Mouse (Mus musculus): ENCODE data around the gene Vamp8. TPM values are rescaled to one million over a fixed set of nuclear protein-coding genes. Genes with fewer than 3 reads are reported as not detected.

Gene Vamp8
- polyA plus RNA-seq, 1 experiment = 21.6 TPM

DNA sequence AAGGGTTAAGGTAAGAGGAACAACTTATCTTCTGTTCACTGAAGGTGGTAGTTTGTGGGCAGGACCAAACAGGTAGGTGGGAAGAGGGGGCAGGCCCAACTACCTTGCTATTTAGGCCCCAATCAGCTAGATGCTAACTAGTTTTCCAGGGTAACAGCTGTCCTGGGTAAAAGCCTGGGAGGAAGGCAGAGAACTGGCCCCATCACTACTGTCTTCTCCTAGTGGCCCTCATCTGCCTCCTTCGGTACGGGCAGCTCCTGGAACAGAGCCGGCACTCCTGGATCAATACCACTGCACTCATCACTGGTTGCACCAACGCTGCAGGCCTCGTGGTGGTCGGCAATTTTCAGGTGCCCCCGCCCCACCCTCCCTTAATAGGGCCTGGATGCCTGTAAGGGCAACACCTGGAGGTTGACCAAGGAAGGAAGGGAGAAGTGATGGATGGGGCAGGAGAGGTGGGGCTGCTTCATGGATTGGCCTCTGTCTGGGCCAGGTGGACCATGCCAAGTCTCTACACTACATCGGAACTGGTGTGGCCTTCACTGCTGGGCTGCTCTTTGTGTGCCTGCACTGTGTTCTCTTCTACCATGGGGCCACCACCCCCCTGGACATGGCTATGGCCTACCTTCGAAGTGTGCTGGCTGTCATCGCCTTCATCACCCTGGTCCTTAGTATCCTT, 32.3 kb downstream of the Vamp8 start:
- TF ChIP-seq CTCF (IDR thresholded peaks at IDR 0.05; ENCODE audit: borderline replicate concordance, extremely low read depth, insufficient read depth, insufficient read length) (no peak), POLR2A (IDR thresholded peaks at IDR 0.05; ENCODE audit: borderline replicate concordance, extremely low read depth, insufficient read depth, insufficient read length, poor library complexity, severe bottlenecking) (no peak)
- no peak for DNase-seq (ENCODE audit: low read depth)

GRCm38 (mm10) chr6:72357164-72358079, 33.1 kb downstream of the Vamp8 start:
- DNase-seq (ENCODE audit: low read depth) = peak; percentile 35
- TF ChIP-seq POLR2A (IDR thresholded peaks at IDR 0.05; ENCODE audit: borderline replicate concordance, extremely low read depth, insufficient read depth, insufficient read length, poor library complexity, severe bottlenecking) (no peak), CTCF (IDR thresholded peaks at IDR 0.05; ENCODE audit: borderline replicate concordance, extremely low read depth, insufficient read depth, insufficient read length) (no peak)

DNA sequence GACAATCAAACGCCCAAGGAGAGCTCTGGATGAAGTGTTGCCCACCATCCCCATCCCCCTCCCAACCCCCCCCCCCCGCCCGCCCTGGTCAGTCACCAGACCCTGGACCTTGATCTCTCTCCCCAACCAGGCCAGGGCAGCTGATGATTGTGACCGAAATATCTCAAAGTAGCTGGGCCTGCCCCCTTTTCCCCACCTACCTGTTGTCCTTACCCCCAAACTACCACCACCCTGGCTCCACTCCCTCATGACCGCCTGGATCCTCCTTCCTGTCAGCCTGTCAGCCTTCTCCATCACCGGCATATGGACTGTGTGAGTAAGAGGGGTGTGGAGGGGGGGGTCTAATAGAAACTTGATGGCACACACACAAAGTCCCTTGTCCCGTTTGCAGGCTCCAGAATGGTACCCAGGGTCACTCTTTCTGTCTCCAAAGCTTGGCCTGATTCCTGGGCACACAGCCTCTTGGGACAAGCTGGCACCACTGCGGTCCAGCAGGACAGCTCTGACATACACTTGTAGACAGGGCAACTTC, 34.4 kb downstream of the Vamp8 start:
- no peak for TF ChIP-seq CTCF (IDR thresholded peaks at IDR 0.05; ENCODE audit: borderline replicate concordance, extremely low read depth, insufficient read depth, insufficient read length)
- no peak for TF ChIP-seq POLR2A (IDR thresholded peaks at IDR 0.05; ENCODE audit: borderline replicate concordance, extremely low read depth, insufficient read depth, insufficient read length, poor library complexity, severe bottlenecking)
- no peak for DNase-seq (ENCODE audit: low read depth)

- TF ChIP-seq POLR2A (IDR thresholded peaks at IDR 0.05; ENCODE audit: borderline replicate concordance, extremely low read depth, insufficient read depth, insufficient read length, poor library complexity, severe bottlenecking) (no peak), CTCF (IDR thresholded peaks at IDR 0.05; ENCODE audit: borderline replicate concordance, extremely low read depth, insufficient read depth, insufficient read length) (peak; percentile 38; the same call in 1 of the 2 replicates)
- peak; percentile 78 for DNase-seq (ENCODE audit: low read depth)
Observed at GRCm38 (mm10) chr6:72355066-72355911, 35.2 kb downstream of the Vamp8 start, which contains the start of gene Tmem150a. Gene Tmem150a, plus strand, starts transcription at chr6:72355447.

DNA sequence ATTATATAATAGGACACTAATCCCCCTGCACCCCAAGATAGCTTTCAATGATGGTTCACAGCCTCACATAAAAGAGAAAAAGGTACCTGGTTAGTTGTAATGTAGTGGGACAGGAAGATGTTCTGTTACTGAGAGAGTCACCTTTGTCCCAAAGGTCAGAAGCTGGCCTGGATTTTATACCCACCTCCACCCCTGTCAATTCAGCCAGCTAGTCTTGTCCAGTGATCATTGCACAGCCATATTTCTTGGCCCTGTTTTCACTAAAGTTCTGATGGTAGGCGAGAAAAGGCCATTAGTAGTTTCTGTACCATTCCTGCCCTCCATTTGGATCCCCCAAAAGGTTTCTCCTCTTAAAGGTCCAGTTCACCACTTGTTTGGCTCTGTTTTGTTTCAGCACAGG, 36.5 kb downstream of the Vamp8 start:
- DNase-seq (ENCODE audit: low read depth) = no peak
- TF ChIP-seq CTCF (IDR thresholded peaks at IDR 0.05; ENCODE audit: borderline replicate concordance, extremely low read depth, insufficient read depth, insufficient read length) (no peak), POLR2A (IDR thresholded peaks at IDR 0.05; ENCODE audit: borderline replicate concordance, extremely low read depth, insufficient read depth, insufficient read length, poor library complexity, severe bottlenecking) (no peak)

GRCm38 (mm10) chr6:72352636-72353405, 37.7 kb downstream of the Vamp8 start:
- DNase-seq (ENCODE audit: low read depth) = no peak
- TF ChIP-seq CTCF (IDR thresholded peaks at IDR 0.05; ENCODE audit: borderline replicate concordance, extremely low read depth, insufficient read depth, insufficient read length) (no peak), POLR2A (IDR thresholded peaks at IDR 0.05; ENCODE audit: borderline replicate concordance, extremely low read depth, insufficient read depth, insufficient read length, poor library complexity, severe bottlenecking) (no peak)

DNA sequence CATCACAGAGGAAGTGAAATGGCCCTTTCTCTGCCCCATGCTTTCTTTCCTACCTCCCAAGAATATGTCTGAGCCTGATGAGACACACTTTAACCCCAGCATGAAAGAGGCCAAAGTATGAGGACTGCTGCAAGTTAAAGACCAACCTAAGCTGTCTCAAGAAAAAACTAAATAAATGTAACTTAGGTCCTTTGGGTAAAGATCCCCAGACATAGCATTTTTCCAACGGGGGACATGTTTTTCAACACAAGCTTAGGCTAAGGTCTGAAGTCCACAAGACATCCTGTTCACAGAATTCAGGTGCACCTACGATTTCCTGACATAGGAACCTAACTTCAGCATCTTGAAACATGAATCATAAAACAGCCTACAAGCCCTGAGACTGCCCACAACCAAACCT, 40.3 kb downstream of the Vamp8 start:
- no peak for DNase-seq (ENCODE audit: low read depth)
- no peak for TF ChIP-seq POLR2A (IDR thresholded peaks at IDR 0.05; ENCODE audit: borderline replicate concordance, extremely low read depth, insufficient read depth, insufficient read length, poor library complexity, severe bottlenecking)
- no peak for TF ChIP-seq CTCF (IDR thresholded peaks at IDR 0.05; ENCODE audit: borderline replicate concordance, extremely low read depth, insufficient read depth, insufficient read length)

- TF ChIP-seq CTCF (IDR thresholded peaks at IDR 0.05; ENCODE audit: borderline replicate concordance, extremely low read depth, insufficient read depth, insufficient read length) (no peak), POLR2A (IDR thresholded peaks at IDR 0.05; ENCODE audit: borderline replicate concordance, extremely low read depth, insufficient read depth, insufficient read length, poor library complexity, severe bottlenecking) (no peak)
- DNase-seq (ENCODE audit: low read depth) = no peak
Observed at GRCm38 (mm10) chr6:72348411-72348810, 42.1 kb downstream of the Vamp8 start.

DNA sequence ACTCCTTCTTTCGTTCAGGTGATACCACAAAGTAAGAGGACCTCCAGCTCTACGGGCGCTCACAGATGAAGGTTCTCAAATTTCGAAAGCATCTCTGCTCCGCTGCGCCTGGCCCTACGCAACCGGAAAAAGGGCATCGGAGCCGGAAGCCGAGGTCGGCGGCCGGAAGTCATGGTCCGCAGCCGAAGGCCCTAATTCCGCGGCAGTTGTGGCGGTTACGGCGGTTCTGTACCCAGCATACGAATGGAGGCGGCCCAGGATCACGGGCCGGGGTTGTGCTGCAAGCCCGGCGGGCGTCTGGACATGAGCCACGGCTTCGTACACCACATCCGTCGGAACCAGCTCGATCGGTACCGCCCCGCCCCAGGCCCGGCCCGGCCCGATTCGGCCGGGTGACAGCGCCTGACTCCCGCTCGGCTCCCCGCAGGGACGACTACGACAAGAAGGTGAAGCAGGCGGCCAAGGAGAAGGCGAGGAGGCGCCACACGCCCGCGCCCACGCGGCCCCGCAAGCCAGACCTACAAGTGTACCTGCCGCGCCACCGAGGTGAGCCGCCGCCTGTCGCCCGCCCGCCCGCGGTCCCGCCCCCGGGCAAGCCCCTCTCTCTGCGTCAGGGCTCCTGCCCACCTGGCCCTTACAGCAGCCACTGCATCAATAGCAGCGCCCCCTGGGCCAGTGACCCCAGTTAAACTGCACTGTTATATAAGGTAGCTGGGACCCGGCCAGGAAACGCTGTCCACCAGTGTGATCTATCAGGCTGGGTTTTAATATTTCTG, 43.1 kb downstream of the Vamp8 start, which contains the start of gene 0610030E20Rik:
Gene 0610030E20Rik (plus strand): TSS at position 152 of the 776 bp plus-strand sequence.
- TF ChIP-seq CTCF (IDR thresholded peaks at IDR 0.05; ENCODE audit: borderline replicate concordance, extremely low read depth, insufficient read depth, insufficient read length) (peak; percentile 6; the same call in 1 of the 2 replicates), POLR2A (IDR thresholded peaks at IDR 0.05; ENCODE audit: borderline replicate concordance, extremely low read depth, insufficient read depth, insufficient read length, poor library complexity, severe bottlenecking) (peak; percentile 16; the same call in 1 of the 2 replicates)
- peak; percentile 87 for DNase-seq (ENCODE audit: low read depth)

Measured in brain, embryonic 14.5 days (tissue).